Mouse (Mus musculus) spleen, adult 2 months (tissue): ENCODE results near the gene Gm49380. TPM values are rescaled to one million over a fixed set of nuclear protein-coding genes. Genes with fewer than 3 reads are reported as not detected.
"Not testable (repeated sequence)": the region's sequence is repeated elsewhere in the genome, so short reads cannot be mapped to it uniquely, and the experiment has no call there.

Source experiments
- DNase-seq, 2 experiments: peaks; one replicate each; pipeline versions ENCODE4 v3.0.0 to v3.0.0-alpha.2; 2012 to 2021; ENCODE audit warnings: low spot score in 2 of 2, low read depth in 1 of 2
- H3K27ac ChIP-seq: fragments of 200-500 bp; 2 replicates; pipeline ENCODE4 v1.5.1; 2012; ENCODE audit warnings: low read length, inconsistent platforms; ENCODE audit not compliant: insufficient read depth
- H3K27me3 ChIP-seq: fragments of 200-500 bp; 2 replicates; pipeline ENCODE4 v1.6.1; 2012; ENCODE audit warnings: mild to moderate bottlenecking, moderate library complexity, low read length, inconsistent platforms; ENCODE audit not compliant: control insufficient read depth, insufficient read depth
- H3K36me3 ChIP-seq: fragments of 200-500 bp; 2 replicates; pipeline ENCODE4 v1.6.1; 2012; ENCODE audit warnings: mild to moderate bottlenecking, low read length, inconsistent platforms; ENCODE audit not compliant: control insufficient read depth, insufficient read depth
- H3K4me1 ChIP-seq: fragments of 200-500 bp; 2 replicates; pipeline ENCODE4 v1.6.1; 2011; ENCODE audit warnings: inconsistent platforms; ENCODE audit not compliant: control insufficient read depth, insufficient read depth, insufficient read length
- H3K4me3 ChIP-seq: fragments of 200-500 bp; 2 replicates; pipeline ENCODE4 v1.5.1; 2011; ENCODE audit warnings: mild to moderate bottlenecking, inconsistent platforms; ENCODE audit not compliant: insufficient read depth, insufficient read length; ENCODE audit errors: extremely low read depth
- CTCF ChIP-seq: fragments of 200-500 bp; IDR thresholded peaks from 2 replicates; pipeline ENCODE4 v1.5.1; 2011; ENCODE audit warnings: mild to moderate bottlenecking, inconsistent platforms; ENCODE audit not compliant: insufficient read depth, insufficient read length, insufficient replicate concordance; ENCODE audit errors: extremely low read depth
- POLR2A ChIP-seq: fragments of 200-500 bp; IDR thresholded peaks from 2 replicates; pipeline ENCODE4 v1.6.1; 2011; ENCODE audit warnings: low read depth, low read length, inconsistent platforms
- WGBS: fragments of 180-500 bp; shearing (Covaris S2); methylation state at CpG from one replicate; pipeline ENCODE4 v1.1.7; 2018; 5-methylcytosine and 5-hydroxymethylcytosine counted together
- polyA plus RNA-seq: library from polyadenylated mRNA; depleted of rRNA; stranded (reverse); fragments of >200 nt; gene quantifications from 2 replicates; pipeline ENCODE4 v1.2.3, GENCODE M21; 2012

Gene Gm49380
- polyA plus RNA-seq, 1 experiment: not detected

- WGBS: 76% methylated on average over 5 of the region's 5 CpGs
- Histone ChIP-seq H3K4me1 (peaks cover 5% of the 10 kb centered on the region; the same call in 1 of the 2 replicates), H3K36me3 (no peaks in the 10 kb centered on the region), H3K4me3 (no peak overlapping the region), H3K27ac (no peak overlapping the region), H3K27me3 (no peaks in the 10 kb centered on the region)
- TF ChIP-seq CTCF: no peak
- no peak for TF ChIP-seq POLR2A
- DNase-seq: no peak
These were observed 11.7 kb upstream of the Gm49380 start for GRCm38 (mm10) chr9:44125026-44125425.

- no peaks in the 10 kb centered on the region; the same call in 1 of the 2 replicates for H3K4me1 ChIP-seq
- DNase-seq: no peak
- WGBS: 64% methylated on average over 6 of the region's 6 CpGs
These were observed 11.0 kb upstream of the Gm49380 start for GRCm38 (mm10) chr9:44124317-44124716.

DNA sequence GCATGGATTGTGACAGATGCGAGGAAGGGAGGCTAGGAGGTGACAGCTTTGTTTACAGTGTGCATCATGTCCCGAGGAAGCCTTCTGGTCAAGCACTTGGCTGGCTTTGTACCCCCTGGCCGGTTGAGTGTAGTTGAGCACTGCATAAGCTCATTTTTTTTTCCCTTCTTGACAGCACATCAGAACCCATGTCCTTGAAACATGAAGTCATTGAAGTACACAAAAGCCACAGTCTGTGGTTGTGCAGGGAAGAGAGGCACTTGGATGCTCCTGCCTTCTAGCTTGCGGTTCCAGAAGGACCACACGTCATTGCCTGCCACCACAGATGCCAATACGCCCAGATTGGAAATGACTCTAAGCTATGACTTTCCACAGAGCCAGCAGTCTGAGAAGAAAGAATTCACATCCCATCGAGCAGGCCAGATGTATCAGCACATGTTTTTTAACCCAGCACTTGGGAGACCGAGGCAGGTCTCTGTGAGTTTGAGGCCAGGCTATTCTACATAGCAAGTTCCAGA is 6.7 kb upstream of the Gm49380 start:
- H3K36me3 ChIP-seq: no peaks in the 10 kb centered on the region
- TF ChIP-seq CTCF (no peak), POLR2A (no peak)
- 81% methylated on average over 8 of the region's 8 CpGs for WGBS
- H3K27ac ChIP-seq: no peak overlapping the region
- no peak overlapping the region for H3K4me3 ChIP-seq
- no peaks in the 10 kb centered on the region; the same call in 1 of the 2 replicates for H3K4me1 ChIP-seq
- no peaks in the 10 kb centered on the region for H3K27me3 ChIP-seq
- no peak for DNase-seq

More at GRCm38 (mm10) chr9:44124317-44124716, 11.0 kb upstream of the Gm49380 start:
- H3K4me3 ChIP-seq: no peak overlapping the region
- TF ChIP-seq CTCF (peak; percentile 13; the same call in 1 of the 2 replicates), POLR2A (no peak)
- H3K27ac ChIP-seq: no peak overlapping the region
- no peaks in the 10 kb centered on the region for H3K36me3 ChIP-seq
- no peaks in the 10 kb centered on the region for H3K27me3 ChIP-seq

DNA sequence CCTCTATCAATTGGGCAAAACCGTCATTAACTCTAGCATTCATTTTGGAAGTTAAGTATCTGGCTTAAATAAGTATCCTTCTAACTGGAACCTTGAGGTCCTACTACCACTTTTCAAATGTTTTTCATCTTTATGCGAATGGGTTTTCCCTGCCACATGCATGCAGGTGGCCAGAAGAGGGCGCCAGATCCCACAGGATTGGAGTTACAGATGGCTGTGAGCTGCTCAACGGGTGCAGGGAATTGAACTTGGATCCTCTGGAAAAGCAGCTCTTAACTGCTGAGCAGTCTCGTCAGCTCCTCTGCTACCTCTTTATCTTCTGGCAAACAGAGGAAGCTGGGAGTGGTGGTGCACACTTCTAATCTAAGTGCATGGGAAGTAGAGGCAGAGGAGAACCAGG is 5.7 kb upstream of the Gm49380 start:
- H3K36me3 ChIP-seq: no peaks in the 10 kb centered on the region
- no peaks in the 10 kb centered on the region for H3K27me3 ChIP-seq
- H3K4me3 ChIP-seq: no peak overlapping the region
- TF ChIP-seq CTCF (peak; percentile 55; the same call in 1 of the 2 replicates), POLR2A (no peak)
- H3K27ac ChIP-seq: no peak overlapping the region
- DNase-seq: peak in 1 of 2 experiments; percentile 36
- 56% methylated on average over 5 of the region's 5 CpGs for WGBS
- H3K4me1 ChIP-seq: no peaks in the 10 kb centered on the region; the same call in 1 of the 2 replicates

DNA sequence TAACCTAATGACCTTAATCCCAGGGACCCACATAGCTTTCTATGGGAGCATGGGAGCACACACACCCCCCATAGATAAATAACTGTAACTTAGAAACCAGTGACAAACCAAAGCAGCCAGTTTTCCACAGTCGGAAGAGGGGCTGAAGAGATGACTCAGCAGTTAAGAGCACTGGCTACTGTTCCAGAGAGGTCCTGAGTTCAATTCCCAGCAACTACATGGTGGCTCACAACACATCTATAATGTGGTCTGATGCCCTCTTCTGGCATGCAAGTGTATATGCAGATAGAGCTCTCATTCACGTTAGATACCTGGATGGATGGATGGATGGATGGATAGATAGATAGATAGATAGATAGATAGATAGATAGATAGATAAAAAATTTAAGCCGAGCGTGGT is 2.9 kb upstream of the Gm49380 start:
- Histone ChIP-seq H3K27me3 (no peaks in the 10 kb centered on the region), H3K27ac (no peak overlapping the region), H3K4me1 (no peaks in the 10 kb centered on the region; the same call in 1 of the 2 replicates), H3K36me3 (no peaks in the 10 kb centered on the region), H3K4me3 (no peak overlapping the region)
- TF ChIP-seq POLR2A (no peak), CTCF (no peak)
- no peak for DNase-seq
- 91% methylated on average over 4 of the region's 4 CpGs for WGBS

DNA sequence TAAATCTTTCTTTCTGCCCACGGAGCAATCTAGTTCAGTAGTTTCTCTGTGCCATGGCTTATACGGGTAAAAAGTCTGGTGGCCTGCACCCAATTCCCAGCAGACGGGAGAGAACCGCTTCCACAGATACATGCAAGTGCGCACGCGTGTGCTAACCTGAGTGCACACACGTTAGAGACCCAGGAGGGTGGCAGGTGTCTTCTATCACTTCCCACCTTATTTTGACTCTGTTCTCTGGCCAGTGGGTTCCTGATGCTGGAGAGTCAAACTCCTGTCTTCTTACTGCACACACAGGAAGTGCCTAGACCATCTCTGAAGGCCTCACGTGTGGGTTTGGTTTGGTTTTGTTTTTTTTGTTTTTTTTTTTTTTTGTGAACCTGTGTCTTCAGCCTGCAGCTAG is 2.3 kb upstream of the Gm49380 start:
- Histone ChIP-seq H3K27me3 (no peaks in the 10 kb centered on the region), H3K27ac (no peak overlapping the region), H3K36me3 (no peaks in the 10 kb centered on the region), H3K4me1 (no peaks in the 10 kb centered on the region; the same call in 1 of the 2 replicates), H3K4me3 (no peak overlapping the region)
- TF ChIP-seq CTCF (no peak), POLR2A (no peak)
- no peak for DNase-seq
- 69% methylated on average over 9 of the region's 9 CpGs for WGBS

DNA sequence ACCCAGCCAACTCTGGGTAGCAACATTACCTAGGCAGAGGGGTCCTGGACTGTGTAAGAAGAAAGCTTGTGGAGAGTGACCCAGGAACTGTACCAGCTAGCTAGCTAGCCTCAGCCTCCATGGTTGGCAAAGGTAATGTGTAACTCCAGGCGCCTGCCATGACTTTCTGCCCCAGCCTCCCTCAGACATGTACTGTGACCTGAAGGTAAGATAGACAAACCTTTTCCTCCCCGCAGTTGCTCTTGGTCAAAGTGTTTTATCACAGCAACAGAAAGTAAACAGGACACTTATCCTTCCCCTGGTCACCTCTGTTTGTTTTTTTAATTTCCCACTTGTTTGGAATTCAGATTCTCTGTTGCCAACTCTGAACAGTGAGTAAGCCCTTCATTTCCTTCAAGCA is 1.2 kb upstream of the Gm49380 start:
- WGBS: 91% methylated on average over 2 of the region's 2 CpGs
- H3K27ac ChIP-seq: no peak overlapping the region
- no peak for DNase-seq

DNA sequence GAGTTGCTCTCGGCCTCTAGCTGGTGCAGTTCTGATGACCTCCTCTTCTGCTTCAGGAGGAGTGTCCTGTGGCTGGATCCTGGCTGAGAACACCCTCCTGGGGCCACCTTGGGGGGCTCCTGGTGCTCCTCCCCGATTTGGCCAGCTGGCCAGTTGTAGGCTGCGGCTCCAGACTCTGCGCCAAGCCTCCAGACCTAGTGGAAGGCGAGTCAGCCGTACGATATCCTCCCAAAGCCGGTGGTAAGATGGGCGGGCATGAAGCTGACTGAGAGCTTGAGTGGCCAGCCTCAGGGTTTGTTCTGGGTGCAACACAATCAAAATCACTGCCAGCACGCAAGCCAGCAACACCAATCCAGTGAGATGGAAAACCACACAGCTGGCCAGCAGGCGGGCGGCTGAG is 1.4 kb downstream of the Gm49380 start:
- H3K4me3 ChIP-seq, DNase-seq, H3K27ac ChIP-seq, H3K4me1 ChIP-seq, H3K36me3 ChIP-seq, H3K27me3 ChIP-seq: not testable (repeated sequence)
- WGBS: 74% methylated on average over 9 of the region's 12 CpGs

More for the DNA sequence above, 1.2 kb upstream of the Gm49380 start:
- H3K27me3 ChIP-seq: no peaks in the 10 kb centered on the region
- TF ChIP-seq CTCF: no peak
- TF ChIP-seq POLR2A: no peak
- no peaks in the 10 kb centered on the region; the same call in 1 of the 2 replicates for H3K4me1 ChIP-seq
- H3K36me3 ChIP-seq: no peaks in the 10 kb centered on the region
- H3K4me3 ChIP-seq: no peak overlapping the region
